Mouse (Mus musculus): ENCODE measurements at regions not wholly inside any gene's neighbourhood (a gene's known extent, or its start where the extent isn't known, plus 50 kb on each side); places are given as distances from the start of the nearest gene placed in this dataset.
A peak's percentile ranks its signal among the peaks of the same experiment; 100 is the strongest.
"Not testable (repeated sequence)": the region's sequence is repeated elsewhere in the genome, so short reads cannot be mapped to it uniquely, and the experiment has no call there.

DNA sequence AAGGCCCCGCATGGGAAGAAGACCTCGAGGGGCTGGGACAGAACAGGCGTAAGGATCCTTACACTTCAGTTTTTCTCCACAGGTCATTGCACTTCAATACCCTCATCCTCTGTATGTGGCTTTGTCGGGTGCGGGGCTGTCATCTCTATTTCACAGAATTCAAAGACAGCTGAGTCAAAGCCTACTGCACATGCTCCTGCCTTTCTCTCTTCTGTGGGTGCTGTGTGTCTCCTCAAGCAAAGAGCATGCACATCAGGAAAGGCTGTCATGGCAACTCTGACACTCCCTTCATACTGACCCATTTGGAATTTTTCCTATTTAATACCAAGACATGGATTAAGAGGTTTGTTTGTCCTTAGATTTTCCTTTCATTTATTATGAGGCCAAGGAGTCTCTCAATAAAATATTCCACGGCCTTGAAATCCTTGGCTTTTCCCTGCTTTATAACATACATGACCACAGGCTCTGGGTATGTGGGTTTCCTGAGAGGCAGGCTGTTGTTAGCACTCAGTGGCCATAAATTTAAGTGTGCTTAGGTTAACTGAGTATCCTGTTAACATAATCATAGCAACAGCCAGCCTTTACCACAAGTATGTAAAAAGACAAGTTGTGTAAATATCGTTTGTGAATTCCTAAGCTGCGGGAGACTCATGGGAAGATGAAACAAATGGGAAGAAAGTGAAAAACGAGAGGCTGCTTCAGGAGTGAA, 574.5 kb downstream of the Dcdc2c start:
- no peak for DNase-seq (ENCODE audit: low spot score in 2 of 2)

- no peak for DNase-seq (ENCODE audit: low spot score in 2 of 2)
These were observed 589.3 kb downstream of the Dcdc2c start for GRCm38 (mm10) chr12:27962908-27963307.

- DNase-seq (ENCODE audit: low spot score in 2 of 2), result no peak
These were observed 592.1 kb downstream of the Dcdc2c start for GRCm38 (mm10) chr12:27960064-27960463.

GRCm38 (mm10) chr12:27947646-27948045, 604.6 kb downstream of the Dcdc2c start:
- no peak for DNase-seq (ENCODE audit: low spot score in 2 of 2)

- no peak for DNase-seq (ENCODE audit: low spot score in 2 of 2)
These were observed 604.6 kb upstream of the Sox11 start for GRCm38 (mm10) chr12:27946866-27947459.

DNA sequence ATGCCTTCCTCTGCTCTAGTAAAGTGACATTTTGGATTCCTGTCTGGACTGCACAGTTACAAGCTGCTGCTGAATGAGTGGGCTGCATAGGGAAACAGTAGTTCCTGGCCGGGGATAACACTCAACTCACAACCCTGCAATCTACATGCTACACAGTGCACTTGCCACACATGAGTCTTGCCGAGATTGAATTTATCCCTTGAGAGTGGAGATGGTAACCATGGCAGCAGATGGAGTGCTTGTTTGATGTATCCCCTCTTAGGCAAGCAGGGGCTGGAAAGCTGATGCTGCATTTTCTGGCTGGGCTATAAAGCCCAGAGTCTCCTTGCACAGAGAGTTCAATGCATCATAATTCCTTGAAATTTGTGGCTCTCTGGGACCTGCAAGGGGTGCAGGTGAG, 603.0 kb upstream of the Sox11 start:
- DNase-seq (ENCODE audit: low spot score in 2 of 2), result no peak

DNA sequence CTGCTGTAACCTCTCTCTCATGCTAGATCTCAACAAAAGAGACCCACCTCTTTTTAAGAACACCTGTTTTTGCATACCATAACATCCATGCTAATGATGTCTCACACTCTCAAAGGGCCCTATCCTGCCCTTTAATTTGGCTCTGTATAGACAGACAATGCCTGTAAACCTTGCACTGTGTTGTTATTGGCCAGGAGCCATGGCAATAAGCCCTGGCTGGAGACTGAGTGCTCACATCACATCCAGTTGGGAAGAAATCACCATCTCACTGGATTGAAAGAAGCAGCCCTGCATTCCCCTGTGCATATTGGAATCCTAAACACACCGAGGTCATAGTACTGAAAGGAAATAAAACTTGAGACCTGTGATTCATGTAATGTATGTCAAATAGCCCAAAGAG, 598.7 kb upstream of the Sox11 start:
- no peak for DNase-seq (ENCODE audit: low spot score in 2 of 2)

GRCm38 (mm10) chr12:27932382-27933140, 590.2 kb upstream of the Sox11 start:
- DNase-seq (ENCODE audit: low spot score in 2 of 2), result no peak

DNA sequence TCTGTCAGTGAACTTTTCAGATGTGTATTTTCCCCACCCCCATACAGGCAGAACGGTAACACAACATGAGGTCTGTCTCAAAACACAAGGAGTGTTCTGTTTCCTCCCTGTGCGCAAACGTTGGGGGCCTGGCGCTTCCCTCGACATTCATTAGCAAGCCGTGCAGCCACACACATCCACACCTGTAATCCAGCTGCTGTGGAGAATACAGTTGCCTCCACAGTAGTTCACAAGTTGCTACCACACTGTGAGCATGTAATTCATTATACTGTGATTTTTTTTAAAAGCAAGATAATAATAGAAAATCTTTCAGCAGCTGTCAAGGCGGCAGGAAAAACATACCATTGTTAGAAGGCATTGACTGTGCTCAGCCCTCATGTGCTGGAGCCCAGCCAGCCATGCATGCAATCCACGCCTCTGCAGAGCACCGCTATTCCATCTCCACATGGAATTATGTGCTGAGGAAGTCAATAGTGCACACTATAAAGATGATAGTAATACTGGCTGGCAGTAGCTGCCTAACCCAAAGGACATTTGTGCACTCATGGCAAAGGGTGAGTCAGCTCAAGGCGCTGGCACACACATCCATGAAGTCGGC, 586.1 kb upstream of the Sox11 start:
- no peak for DNase-seq (ENCODE audit: low spot score in 2 of 2)

- no peak for DNase-seq (ENCODE audit: low spot score in 2 of 2)
These were observed 584.4 kb upstream of the Sox11 start for GRCm38 (mm10) chr12:27926730-27927129.

DNA sequence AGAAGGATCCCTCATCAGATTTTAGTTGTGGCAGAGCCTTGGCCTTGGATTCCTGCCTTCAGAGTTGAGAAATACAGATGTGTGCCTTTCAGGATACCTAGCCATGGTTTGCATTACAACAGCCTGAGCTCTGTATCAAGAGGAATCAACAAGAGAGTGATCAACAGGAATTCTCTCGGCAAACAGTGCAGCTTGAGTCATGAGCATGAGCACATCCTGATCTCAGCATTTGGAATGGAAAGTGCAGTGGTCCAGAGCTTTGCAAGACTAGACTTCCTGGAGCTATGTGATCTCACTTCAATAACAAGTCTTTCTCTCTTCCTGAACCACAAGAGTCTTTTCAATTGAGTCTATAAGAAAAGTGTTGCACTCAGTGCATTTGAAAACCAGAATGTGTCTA, 578.2 kb upstream of the Sox11 start:
- no peak for DNase-seq (ENCODE audit: low spot score in 2 of 2)

DNA sequence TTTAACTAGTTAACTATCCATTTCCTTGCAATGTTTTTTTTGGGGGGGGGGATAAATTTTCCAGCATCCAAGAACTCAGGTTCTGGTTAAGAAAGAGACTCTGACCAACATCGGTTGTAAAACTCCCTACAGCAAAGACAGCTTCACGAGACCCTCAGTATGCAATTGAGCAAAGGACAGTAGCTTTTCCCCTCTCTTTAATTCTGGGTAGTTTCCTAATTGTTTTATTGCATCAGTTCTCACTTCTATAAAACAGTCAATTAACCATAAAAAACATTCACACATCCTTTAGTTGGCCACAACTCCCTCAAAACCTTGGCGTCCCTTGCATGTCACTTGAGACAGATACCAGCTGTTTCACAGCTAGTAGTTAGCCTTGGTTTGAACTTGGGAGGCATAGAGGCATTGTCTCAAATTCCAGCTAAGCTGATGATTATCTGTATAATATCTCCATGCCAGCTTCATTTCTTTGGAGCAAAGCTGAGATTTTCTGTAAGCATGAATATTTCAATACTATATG, 574.1 kb upstream of the Sox11 start:
- no peak for DNase-seq (ENCODE audit: low spot score in 2 of 2)

- DNase-seq (ENCODE audit: low spot score in 2 of 2), result no peak
These were observed 567.2 kb upstream of the Sox11 start for GRCm38 (mm10) chr12:27909417-27910100.

DNA sequence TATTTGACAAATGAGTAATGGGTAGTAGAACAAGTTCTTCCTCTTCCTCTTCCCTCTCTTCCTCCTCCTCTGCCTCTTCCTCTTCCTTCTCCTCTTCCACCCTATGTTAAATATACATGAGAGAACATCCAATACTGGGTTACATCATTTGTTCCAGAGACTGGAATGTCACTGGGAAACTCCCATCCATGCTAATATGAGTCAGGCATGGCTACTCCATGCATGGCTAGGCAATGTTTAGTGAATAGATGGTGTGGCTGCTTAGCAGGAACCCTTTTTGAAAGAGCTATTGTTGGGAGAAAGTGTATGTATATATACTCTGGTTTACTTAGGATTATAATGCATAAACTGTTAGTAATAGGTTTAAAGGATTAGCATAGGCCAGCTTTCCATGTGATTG, 554.3 kb upstream of the Sox11 start:
- DNase-seq (ENCODE audit: low spot score in 2 of 2), result not testable (repeated sequence)

GRCm38 (mm10) chr12:27881720-27882119, 539.3 kb upstream of the Sox11 start:
- DNase-seq (ENCODE audit: low spot score in 2 of 2), result no peak

- DNase-seq (ENCODE audit: low spot score in 2 of 2), result no peak
These were observed 524.0 kb upstream of the Sox11 start for GRCm38 (mm10) chr12:27866421-27866820.

- peak in 1 of 2 experiments; percentile 57 for DNase-seq (ENCODE audit: low spot score in 2 of 2)
These were observed 507.2 kb upstream of the Sox11 start for GRCm38 (mm10) chr12:27849537-27849936.

- peak in 1 of 2 experiments; percentile 44 for DNase-seq (ENCODE audit: low spot score in 2 of 2)
These were observed 506.7 kb upstream of the Sox11 start for GRCm38 (mm10) chr12:27849099-27849498.

DNA sequence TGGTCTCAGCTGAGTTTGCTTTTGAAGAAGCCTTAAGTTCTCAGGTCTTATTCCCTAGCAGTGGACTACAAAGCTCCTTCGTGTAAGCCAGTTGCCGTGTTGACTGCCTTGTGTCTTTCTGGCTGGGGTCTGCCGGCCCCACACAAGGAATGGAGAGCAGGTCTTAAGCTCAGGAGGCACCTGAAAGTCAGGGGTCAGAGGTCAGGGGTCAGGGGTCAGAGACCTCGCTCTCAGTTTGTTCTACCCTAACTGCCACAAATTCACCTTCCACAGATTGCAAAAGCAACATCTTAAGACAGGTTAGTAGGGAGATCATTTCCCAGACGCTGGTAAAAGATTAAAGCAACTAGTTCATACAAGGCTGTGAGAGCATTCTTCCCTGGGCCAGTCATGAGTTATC, 505.8 kb upstream of the Sox11 start:
- peak in 1 of 2 experiments; percentile 54 for DNase-seq (ENCODE audit: low spot score in 2 of 2)

DNA sequence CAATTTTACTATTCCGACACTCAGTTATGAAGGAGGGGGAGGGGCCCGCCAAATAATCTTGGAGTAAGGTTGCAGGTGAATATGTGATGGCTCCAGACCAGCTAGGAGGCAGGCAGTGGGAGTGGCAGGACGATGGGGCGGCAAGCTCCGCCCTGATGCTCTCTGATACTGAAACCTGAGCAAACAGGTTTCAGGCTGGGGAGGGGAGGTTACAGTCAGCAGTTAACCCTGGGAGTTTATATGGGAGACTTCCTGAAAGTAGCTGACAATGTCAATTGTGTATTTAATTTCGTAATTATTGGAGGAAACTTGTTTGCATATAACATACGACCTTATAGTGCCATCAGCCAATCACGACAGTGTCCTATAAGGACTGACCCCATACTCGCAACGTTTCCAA, 505.0 kb upstream of the Sox11 start:
- DNase-seq (ENCODE audit: low spot score in 2 of 2), result peak in 1 of 2 experiments; percentile 54

GRCm38 (mm10) chr12:27844958-27845357, 502.6 kb upstream of the Sox11 start:
- DNase-seq (ENCODE audit: low spot score in 2 of 2), result peak in 1 of 2 experiments; percentile 10

GRCm38 (mm10) chr12:27838955-27839354, 496.6 kb upstream of the Sox11 start:
- DNase-seq (ENCODE audit: low spot score in 2 of 2), result peak in 1 of 2 experiments; percentile 17

Data from urinary bladder, postnatal 4 days (tissue).